Mouse (Mus musculus) testis, postnatal 10 days (tissue): ENCODE results near the gene Camkmt.

Experiments
- DNase-seq: peaks from one replicate; pipeline ENCODE4 v3.0.0; 2021; ENCODE audit warnings: low spot score

Camkmt gene

GRCm38 (mm10) chr17:85291601-85292000 lies 201.2 kb downstream of the Camkmt start:
- no peak for DNase-seq

- DNase-seq = no peak
Observed at GRCm38 (mm10) chr17:85292276-85292675, 201.9 kb downstream of the Camkmt start.

GRCm38 (mm10) chr17:85303686-85304085 lies 213.3 kb downstream of the Camkmt start:
- no peak for DNase-seq

GRCm38 (mm10) chr17:85308566-85308965 lies 218.2 kb downstream of the Camkmt start:
- DNase-seq = no peak

GRCm38 (mm10) chr17:85309046-85309445 lies 218.7 kb downstream of the Camkmt start:
- DNase-seq = no peak

- no peak for DNase-seq
Observed at GRCm38 (mm10) chr17:85311348-85311747, 221.0 kb downstream of the Camkmt start.

- DNase-seq = no peak
Observed at GRCm38 (mm10) chr17:85318401-85318800, 228.0 kb downstream of the Camkmt start.

- no peak for DNase-seq
Observed at GRCm38 (mm10) chr17:85319779-85320300, 229.5 kb downstream of the Camkmt start.

- DNase-seq = no peak
Observed at GRCm38 (mm10) chr17:85328901-85329300, 238.5 kb downstream of the Camkmt start.

- DNase-seq = no peak
Observed at GRCm38 (mm10) chr17:85335464-85335863, 245.1 kb downstream of the Camkmt start.

- no peak for DNase-seq
Observed at GRCm38 (mm10) chr17:85337666-85338065, 247.3 kb downstream of the Camkmt start.

- no peak for DNase-seq
Observed at GRCm38 (mm10) chr17:85341134-85341700, 250.9 kb downstream of the Camkmt start.

- DNase-seq = no peak
Observed at GRCm38 (mm10) chr17:85342471-85342870, 252.1 kb downstream of the Camkmt start.

- DNase-seq = no peak
Observed at GRCm38 (mm10) chr17:85343435-85343834, 253.1 kb downstream of the Camkmt start.

GRCm38 (mm10) chr17:85346701-85347100 lies 256.3 kb downstream of the Camkmt start:
- no peak for DNase-seq

GRCm38 (mm10) chr17:85349331-85349935 lies 259.1 kb downstream of the Camkmt start:
- DNase-seq = no peak

- no peak for DNase-seq
Observed at GRCm38 (mm10) chr17:85351301-85351700, 260.9 kb downstream of the Camkmt start.

GRCm38 (mm10) chr17:85352731-85353130 lies 262.4 kb downstream of the Camkmt start:
- peak; percentile 50 for DNase-seq

GRCm38 (mm10) chr17:85353191-85353590 lies 262.8 kb downstream of the Camkmt start:
- DNase-seq = no peak

- DNase-seq = no peak
Observed at GRCm38 (mm10) chr17:85353636-85354035, 263.3 kb downstream of the Camkmt start.

GRCm38 (mm10) chr17:85355356-85355755 lies 265.0 kb downstream of the Camkmt start:
- DNase-seq = no peak

- DNase-seq = no peak
Observed at GRCm38 (mm10) chr17:85361006-85361405, 270.7 kb downstream of the Camkmt start.

- DNase-seq = no peak
Observed at GRCm38 (mm10) chr17:85367319-85367718, 277.0 kb downstream of the Camkmt start.

GRCm38 (mm10) chr17:85368776-85369175 lies 278.4 kb downstream of the Camkmt start:
- no peak for DNase-seq
